Mouse (Mus musculus) intestine, embryonic 15.5 days (tissue): ENCODE data around the gene Psma6. TPM values are rescaled to one million over a fixed set of nuclear protein-coding genes. Genes with fewer than 3 reads are reported as not detected.
"Not testable (repeated sequence)": the region's sequence is repeated elsewhere in the genome, so short reads cannot be mapped to it uniquely, and the experiment has no call there.

Experiments used
- ATAC-seq: fragments of 200-750 bp; cut with Nextera tagmentation; 2 replicates; pipeline ENCODE4 v1.8.0; 2017; ENCODE audit warnings: moderate TSS enrichment, moderate library complexity
- H3K27ac ChIP-seq: fragments of 300-500 bp; sonication (generic); 2 replicates; pipeline ENCODE4 v1.5.1; 2015; ENCODE audit warnings: mild to moderate bottlenecking, inconsistent platforms
- H3K27me3 ChIP-seq: fragments of 300-500 bp; sonication (generic); replicated peaks from 2 replicates; pipeline ENCODE4 v1.6.1; 2015; ENCODE audit warnings: inconsistent platforms
- H3K36me3 ChIP-seq: fragments of 300-500 bp; sonication (generic); 2 replicates; pipeline ENCODE4 v1.6.1; 2015; ENCODE audit warnings: inconsistent platforms
- H3K4me1 ChIP-seq: fragments of 300-500 bp; sonication (generic); replicated peaks from 2 replicates; pipeline ENCODE4 v1.6.1; 2015; ENCODE audit warnings: inconsistent platforms
- H3K4me2 ChIP-seq: fragments of 300-500 bp; sonication (generic); replicated peaks from 2 replicates; pipeline ENCODE4 v1.6.1; 2015; ENCODE audit warnings: mild to moderate bottlenecking, inconsistent platforms
- H3K4me3 ChIP-seq: fragments of 300-500 bp; sonication (generic); replicated peaks from 2 replicates; pipeline ENCODE4 v1.5.1; 2015; ENCODE audit warnings: inconsistent platforms
- H3K9ac ChIP-seq: fragments of 300-500 bp; sonication (generic); 2 replicates; pipeline ENCODE4 v1.6.1; 2015; ENCODE audit warnings: inconsistent platforms
- H3K9me3 ChIP-seq: fragments of 300-500 bp; sonication (generic); 2 replicates; pipeline ENCODE4 v1.6.1; 2016; ENCODE audit warnings: inconsistent platforms
- WGBS: fragments of 180-500 bp; shearing (Covaris S2); methylation state at CpG from one replicate; pipeline ENCODE4 v1.1.7; 2015; 5-methylcytosine and 5-hydroxymethylcytosine counted together
- polyA plus RNA-seq: library from polyadenylated mRNA; unstranded; fragments of >200 nt; fragmentation: Nextera tagmentation; extraction: Ambion mirVana; gene quantifications from 2 replicates; pipeline ENCODE4 v1.2.1, GENCODE M21; 2015

The Psma6 gene
- polyA plus RNA-seq, 1 experiment from 2014 or later = 421 TPM

DNA sequence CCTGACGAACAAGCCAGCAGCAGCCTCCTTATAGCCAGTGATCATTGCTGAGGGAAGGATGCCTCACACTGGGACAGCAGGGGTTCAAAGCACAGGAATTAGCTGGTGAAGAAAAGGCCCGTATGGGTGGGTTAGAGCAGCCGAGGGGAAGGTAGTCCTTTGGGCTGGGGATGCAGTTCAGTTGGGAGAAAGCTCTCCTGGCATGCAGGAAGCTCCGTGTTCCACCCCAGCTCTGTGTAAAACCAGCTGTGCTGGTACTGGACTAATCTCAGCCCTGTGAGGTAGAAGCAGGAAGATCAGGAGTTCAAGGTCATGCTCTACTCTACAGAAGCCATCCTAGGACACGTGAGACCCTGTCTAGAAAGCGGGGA lies 6.4 kb upstream of the Psma6 start:
- Histone ChIP-seq H3K27me3 (no peaks in the 10 kb centered on the region), H3K36me3 (no peaks in the 10 kb centered on the region), H3K27ac (0 out of 2 replicates have a peak overlapping the region, but pooled peaks have one; percentile 34), H3K4me2 (no peak overlapping the region), H3K4me3 (no peak overlapping the region), H3K4me1 (no peaks in the 10 kb centered on the region), H3K9ac (no peak overlapping the region), H3K9me3 (no peaks in the 10 kb centered on the region)
- WGBS = 67% methylated on average over 6 of the region's 6 CpGs
- peak; percentile 45; the same call in 1 of the 2 replicates for ATAC-seq

GRCm38 (mm10) chr12:55384826-55385225 lies 804 bp downstream of the Psma6 start:
- 0 out of 2 replicates have a peak, but pooled peaks cover 7% of the 10 kb centered on the region for H3K4me1 ChIP-seq
- H3K27me3 ChIP-seq = no peaks in the 10 kb centered on the region
- no peak overlapping the region for H3K27ac ChIP-seq
- H3K9ac ChIP-seq = no peak overlapping the region
- WGBS = 82% methylated on average over 3 of the region's 3 CpGs
- no peaks in the 10 kb centered on the region for H3K9me3 ChIP-seq
- no peaks in the 10 kb centered on the region for H3K36me3 ChIP-seq
- no peak overlapping the region for H3K4me2 ChIP-seq
- ATAC-seq = no peak
- H3K4me3 ChIP-seq = no peak overlapping the region

- H3K9ac ChIP-seq = no peak overlapping the region
- H3K9me3 ChIP-seq = no peaks in the 10 kb centered on the region
- 75% methylated on average over 6 of the region's 6 CpGs for WGBS
- ATAC-seq = no peak
- H3K4me3 ChIP-seq = no peak overlapping the region
- 0 out of 2 replicates have a peak, but pooled peaks cover 9% of the 10 kb centered on the region for H3K4me1 ChIP-seq
- no peaks in the 10 kb centered on the region for H3K27me3 ChIP-seq
- no peak overlapping the region for H3K4me2 ChIP-seq
- no peak overlapping the region for H3K27ac ChIP-seq
- no peaks in the 10 kb centered on the region for H3K36me3 ChIP-seq
These were observed 1.9 kb downstream of the Psma6 start for GRCm38 (mm10) chr12:55385931-55386330.

DNA sequence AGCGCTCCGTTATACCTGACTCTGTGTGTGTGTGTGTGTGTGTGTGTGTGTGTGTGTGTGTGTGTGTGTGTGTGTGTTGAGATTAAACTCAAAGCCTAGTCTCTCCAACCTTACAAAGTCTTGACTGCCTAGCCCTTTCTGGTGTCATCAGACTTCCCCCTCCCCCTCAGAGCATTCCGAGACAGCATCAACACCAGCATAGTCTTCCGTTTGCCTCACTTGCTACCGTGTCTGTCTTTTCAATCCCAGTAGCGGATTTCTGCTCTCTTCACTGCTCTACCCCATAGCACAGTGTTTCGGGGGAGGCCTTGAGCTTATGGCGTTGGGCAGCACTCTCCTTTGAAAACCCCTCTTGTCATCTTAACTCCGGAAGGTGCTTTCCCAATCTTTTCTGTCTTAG lies 2.4 kb downstream of the Psma6 start:
- Histone ChIP-seq H3K27me3 (no peaks in the 10 kb centered on the region), H3K4me2 (no peak overlapping the region), H3K4me1 (0 out of 2 replicates have a peak, but pooled peaks cover 9% of the 10 kb centered on the region), H3K9ac (no peak overlapping the region), H3K9me3 (no peaks in the 10 kb centered on the region), H3K27ac (no peak overlapping the region), H3K4me3 (no peak overlapping the region), H3K36me3 (no peaks in the 10 kb centered on the region)
- ATAC-seq = no peak
- 73% methylated on average over 9 of the region's 9 CpGs for WGBS

- 75% methylated on average over 7 of the region's 7 CpGs for WGBS
- 0 out of 2 replicates have a peak, but pooled peaks cover 9% of the 10 kb centered on the region for H3K4me1 ChIP-seq
- no peak overlapping the region for H3K9ac ChIP-seq
- no peaks in the 10 kb centered on the region for H3K27me3 ChIP-seq
- no peak for ATAC-seq
- no peak overlapping the region for H3K27ac ChIP-seq
- no peak overlapping the region for H3K4me2 ChIP-seq
- H3K36me3 ChIP-seq = no peaks in the 10 kb centered on the region
- H3K4me3 ChIP-seq = no peak overlapping the region
- no peaks in the 10 kb centered on the region for H3K9me3 ChIP-seq
These were observed 3.2 kb downstream of the Psma6 start for GRCm38 (mm10) chr12:55387083-55387787.

DNA sequence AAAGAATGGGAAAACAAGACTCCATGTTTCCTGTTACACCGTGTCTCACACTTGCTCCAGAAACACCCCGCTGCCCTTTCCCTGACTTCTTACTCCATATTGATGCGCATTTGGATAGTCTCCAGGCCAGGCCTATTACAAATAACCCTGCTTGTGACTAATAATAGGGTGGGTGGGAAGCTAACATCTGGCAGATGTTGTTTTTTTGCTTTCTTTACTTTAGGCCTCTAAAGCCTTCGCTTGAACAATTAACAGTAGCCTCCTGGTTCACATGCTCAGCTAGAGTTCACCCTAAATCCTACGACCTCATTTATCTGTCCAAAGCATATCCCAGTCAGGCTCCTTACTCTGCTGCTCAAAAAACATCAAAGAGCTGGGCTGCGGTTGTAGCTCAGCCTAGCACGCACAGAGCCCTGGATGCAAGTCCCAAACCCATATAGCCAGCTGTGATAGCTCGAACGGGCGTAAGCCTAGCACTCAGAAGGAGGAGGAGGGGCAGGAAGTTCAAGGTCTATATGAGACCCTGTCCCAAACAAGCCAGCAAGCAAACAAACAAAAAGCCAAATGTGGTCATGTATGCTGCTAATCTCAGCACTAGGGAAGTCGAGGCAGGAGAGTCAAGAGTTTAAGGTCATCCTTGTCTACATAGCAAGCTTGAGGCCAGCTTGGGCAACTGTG lies 3.9 kb downstream of the Psma6 start:
- ATAC-seq = no peak
- Histone ChIP-seq H3K4me3 (no peak overlapping the region), H3K9ac (no peak overlapping the region), H3K4me2 (no peak overlapping the region), H3K27me3 (no peaks in the 10 kb centered on the region), H3K9me3 (no peaks in the 10 kb centered on the region), H3K36me3 (no peaks in the 10 kb centered on the region), H3K4me1 (0 out of 2 replicates have a peak, but pooled peaks cover 9% of the 10 kb centered on the region), H3K27ac (peak overlapping the region; percentile 41; the same call in 1 of the 2 replicates)
- 60% methylated on average over 11 of the region's 11 CpGs for WGBS

DNA sequence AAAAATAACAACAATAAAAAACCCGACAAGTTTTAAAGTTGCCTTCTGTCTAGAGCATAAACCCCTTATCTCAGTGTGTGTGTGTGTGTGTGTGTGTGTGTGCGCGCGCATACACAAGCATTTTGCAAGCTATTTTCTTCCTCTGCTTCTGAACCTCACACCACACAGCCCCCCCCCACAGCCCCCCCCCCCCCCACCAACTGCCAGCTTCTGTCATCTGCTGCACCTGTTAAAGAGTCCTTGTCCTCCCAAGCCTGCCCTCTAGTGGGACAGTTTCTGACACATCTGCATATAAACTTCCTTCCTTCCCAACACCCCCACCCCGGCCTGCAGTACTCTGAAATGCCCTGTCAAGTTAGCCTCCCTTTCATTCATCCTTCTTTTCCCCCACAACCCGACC lies 4.5 kb downstream of the Psma6 start:
- Histone ChIP-seq H3K27me3 (no peaks in the 10 kb centered on the region), H3K9ac (no peak overlapping the region), H3K9me3 (no peaks in the 10 kb centered on the region), H3K27ac (no peak overlapping the region), H3K4me3 (no peak overlapping the region), H3K36me3 (no peaks in the 10 kb centered on the region), H3K4me2 (no peak overlapping the region), H3K4me1 (0 out of 2 replicates have a peak, but pooled peaks cover 9% of the 10 kb centered on the region)
- ATAC-seq = peak; percentile 47; the same call in 1 of the 2 replicates
- WGBS = 63% methylated on average over 6 of the region's 6 CpGs

- Histone ChIP-seq H3K9ac (no peak overlapping the region), H3K4me3 (no peak overlapping the region), H3K36me3 (no peaks in the 10 kb centered on the region), H3K4me1 (0 out of 2 replicates have a peak, but pooled peaks cover 9% of the 10 kb centered on the region), H3K9me3 (no peaks in the 10 kb centered on the region), H3K27me3 (no peaks in the 10 kb centered on the region), H3K4me2 (no peak overlapping the region), H3K27ac (no peak overlapping the region)
- no peak for ATAC-seq
- 69% methylated on average over 17 of the region's 17 CpGs for WGBS
These were observed 5.4 kb downstream of the Psma6 start for GRCm38 (mm10) chr12:55389132-55390081.

- no peaks in the 10 kb centered on the region for H3K9me3 ChIP-seq
- H3K9ac ChIP-seq = no peak overlapping the region
- no peak overlapping the region for H3K4me3 ChIP-seq
- H3K27me3 ChIP-seq = no peaks in the 10 kb centered on the region
- H3K4me1 ChIP-seq = 0 out of 2 replicates have a peak, but pooled peaks cover 9% of the 10 kb centered on the region
- no peak overlapping the region for H3K4me2 ChIP-seq
- no peak overlapping the region for H3K27ac ChIP-seq
- no peak for ATAC-seq
- no peaks in the 10 kb centered on the region for H3K36me3 ChIP-seq
These were observed 8.1 kb downstream of the Psma6 start for GRCm38 (mm10) chr12:55392120-55392519.

GRCm38 (mm10) chr12:55392733-55393577 lies 8.9 kb downstream of the Psma6 start:
- WGBS = 83% methylated on average over 11 of the region's 11 CpGs
- no peaks in the 10 kb centered on the region for H3K27me3 ChIP-seq
- H3K36me3 ChIP-seq = no peaks in the 10 kb centered on the region
- no peak overlapping the region for H3K4me2 ChIP-seq
- H3K4me1 ChIP-seq = 0 out of 2 replicates have a peak, but pooled peaks cover 7% of the 10 kb centered on the region
- no peak overlapping the region for H3K27ac ChIP-seq
- no peaks in the 10 kb centered on the region for H3K9me3 ChIP-seq
- no peak for ATAC-seq
- H3K9ac ChIP-seq = no peak overlapping the region
- no peak overlapping the region for H3K4me3 ChIP-seq

GRCm38 (mm10) chr12:55395601-55396000 lies 11.6 kb downstream of the Psma6 start:
- H3K36me3 ChIP-seq, H3K27ac ChIP-seq, H3K27me3 ChIP-seq, ATAC-seq, H3K4me2 ChIP-seq, H3K4me1 ChIP-seq, H3K9me3 ChIP-seq, H3K9ac ChIP-seq, H3K4me3 ChIP-seq: not testable (repeated sequence)
- WGBS = 90% methylated on average over 14 of the region's 14 CpGs
